Mouse (Mus musculus): ENCODE data around the gene Unc13b. TPM values are rescaled to one million over a fixed set of nuclear protein-coding genes. Genes with fewer than 3 reads are reported as not detected.

Unc13b gene
- polyA plus RNA-seq, 1 experiment, result 0.54 TPM

DNA sequence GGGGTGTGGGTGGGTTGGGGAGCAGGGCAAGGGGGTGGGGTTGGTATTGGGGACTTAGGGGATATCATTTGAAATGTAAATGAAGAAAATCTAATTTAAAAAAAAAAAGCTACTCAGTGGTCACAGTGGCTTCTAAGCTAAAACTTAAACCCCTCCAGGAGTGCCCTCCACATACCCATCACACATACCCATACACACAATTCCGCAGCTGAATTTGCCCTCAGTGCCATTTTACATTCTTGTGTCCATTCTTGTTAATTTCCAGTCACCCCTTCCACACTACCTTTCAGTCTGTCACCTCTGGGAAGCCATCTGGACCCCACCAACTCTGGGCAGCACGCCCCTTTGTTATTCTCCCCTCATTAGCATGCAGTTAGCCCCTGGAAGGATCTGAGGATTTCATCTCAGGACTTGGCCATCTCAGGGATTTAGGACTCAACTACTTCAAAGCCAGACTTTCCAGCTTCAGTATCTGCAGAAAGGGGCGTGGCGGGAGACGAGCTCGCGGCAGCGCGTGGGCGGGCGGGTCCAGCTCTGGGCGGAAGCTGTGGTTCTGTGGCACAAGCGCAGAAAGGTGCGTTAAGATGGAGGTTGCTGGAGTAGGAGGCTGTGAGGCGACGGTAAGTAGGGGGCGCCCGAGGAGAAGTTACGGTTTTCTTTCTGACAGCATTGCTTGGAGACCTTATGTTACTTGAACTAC lies 208.0 kb downstream of the Unc13b start, which contains the start of gene Atp8b5:
Gene Atp8b5, plus strand, starts transcription at position 537 of the 700 bp plus-strand sequence.
- Histone ChIP-seq H3K36me3 (replicated peaks; ENCODE audit: low read length) (no peaks in the 10 kb centered on the region), H3K4me1 (peaks cover 25% of the 10 kb centered on the region), H3K4me3 (replicated peaks) (peak within 1 kb of the TSS; percentile 89), H3K27me3 (replicated peaks) (peaks cover 12% of the 10 kb centered on the region), H3K9me3 (no peaks in the 10 kb centered on the region)
- TF ChIP-seq FLI1 (IDR thresholded peaks at IDR 0.05; ENCODE audit: low read length) (no peak), GATA1 (IDR thresholded peaks at IDR 0.05; ENCODE audit: borderline replicate concordance, low read length) (no peak)

DNA sequence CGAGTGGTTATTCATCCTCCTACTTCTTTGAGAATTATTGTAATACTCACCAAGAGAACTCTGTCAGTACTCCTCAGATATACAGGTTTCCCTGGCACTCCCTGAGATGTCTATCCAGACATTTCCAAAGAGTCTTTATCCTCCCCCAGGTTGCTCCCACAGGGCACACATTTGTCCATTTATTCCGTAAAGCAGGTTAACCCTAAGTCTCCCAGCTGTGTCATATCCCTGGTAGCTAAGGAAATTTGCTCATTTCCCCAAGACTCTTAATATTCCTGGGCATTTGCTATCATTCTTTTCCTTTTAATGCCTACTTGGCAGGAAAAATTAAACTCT lies 208.5 kb downstream of the Unc13b start:
- Histone ChIP-seq H3K4me3 (replicated peaks) (peak overlapping the region; percentile 89), H3K9me3 (no peaks in the 10 kb centered on the region), H3K36me3 (replicated peaks; ENCODE audit: low read length) (no peaks in the 10 kb centered on the region), H3K27me3 (replicated peaks) (peaks cover 12% of the 10 kb centered on the region), H3K4me1 (peaks cover 25% of the 10 kb centered on the region)
- TF ChIP-seq FLI1 (IDR thresholded peaks at IDR 0.05; ENCODE audit: low read length), result no peak
- TF ChIP-seq GATA1 (IDR thresholded peaks at IDR 0.05; ENCODE audit: borderline replicate concordance, low read length), result no peak

- TF ChIP-seq FLI1 (IDR thresholded peaks at IDR 0.05; ENCODE audit: low read length) (no peak), GATA1 (IDR thresholded peaks at IDR 0.05; ENCODE audit: borderline replicate concordance, low read length) (no peak)
- no peak overlapping the region for H3K4me3 ChIP-seq (replicated peaks)
- peaks cover 6% of the 10 kb centered on the region for H3K4me1 ChIP-seq
- no peaks in the 10 kb centered on the region for H3K27me3 ChIP-seq (replicated peaks)
- H3K9me3 ChIP-seq, result no peaks in the 10 kb centered on the region
- H3K36me3 ChIP-seq (replicated peaks; ENCODE audit: low read length), result no peaks in the 10 kb centered on the region
These were observed 226.7 kb downstream of the Unc13b start for GRCm38 (mm10) chr4:43285476-43285875.

DNA sequence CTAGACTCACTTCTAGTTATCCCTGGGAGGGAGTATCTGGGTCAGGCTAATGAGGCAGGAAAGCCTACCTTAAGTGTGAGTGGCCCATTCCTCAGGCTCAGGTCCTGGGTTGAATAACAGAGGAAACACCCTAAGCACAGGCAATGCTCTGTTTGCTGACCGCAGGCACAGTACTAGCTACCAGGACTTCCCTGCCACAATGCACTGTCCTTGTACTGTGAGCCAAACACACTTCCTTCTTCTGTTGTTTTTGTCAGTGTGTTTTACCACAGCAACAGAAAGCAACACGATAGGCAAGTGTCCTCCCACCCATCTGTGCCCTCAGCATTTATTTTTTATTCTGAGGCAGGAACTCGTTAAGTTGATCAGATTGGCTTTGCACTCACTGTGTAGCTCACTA lies 228.6 kb downstream of the Unc13b start:
- TF ChIP-seq GATA1 (IDR thresholded peaks at IDR 0.05; ENCODE audit: borderline replicate concordance, low read length), result no peak
- no peaks in the 10 kb centered on the region for H3K36me3 ChIP-seq (replicated peaks; ENCODE audit: low read length)
- H3K9me3 ChIP-seq, result no peaks in the 10 kb centered on the region
- H3K4me1 ChIP-seq, result peaks cover 4% of the 10 kb centered on the region; the same call in 1 of the 2 replicates
- H3K27me3 ChIP-seq (replicated peaks), result peaks cover 3% of the 10 kb centered on the region
- H3K4me3 ChIP-seq (replicated peaks), result no peak overlapping the region

- H3K36me3 ChIP-seq (replicated peaks; ENCODE audit: low read length), result no peaks in the 10 kb centered on the region
- peaks cover 11% of the 10 kb centered on the region for H3K27me3 ChIP-seq (replicated peaks)
- H3K4me3 ChIP-seq (replicated peaks), result no peak overlapping the region
- H3K9me3 ChIP-seq, result no peaks in the 10 kb centered on the region
- TF ChIP-seq GATA1 (IDR thresholded peaks at IDR 0.05; ENCODE audit: borderline replicate concordance, low read length), result no peak
- no peak for TF ChIP-seq FLI1 (IDR thresholded peaks at IDR 0.05; ENCODE audit: low read length)
- H3K4me1 ChIP-seq, result no peaks in the 10 kb centered on the region
These were observed 235.2 kb downstream of the Unc13b start for GRCm38 (mm10) chr4:43294001-43294400.

- peaks cover 24% of the 10 kb centered on the region for H3K4me1 ChIP-seq
- H3K4me3 ChIP-seq (replicated peaks), result no peak overlapping the region
- no peaks in the 10 kb centered on the region for H3K36me3 ChIP-seq (replicated peaks; ENCODE audit: low read length)
- TF ChIP-seq FLI1 (IDR thresholded peaks at IDR 0.05; ENCODE audit: low read length) (no peak), GATA1 (IDR thresholded peaks at IDR 0.05; ENCODE audit: borderline replicate concordance, low read length) (no peak)
- H3K9me3 ChIP-seq, result no peaks in the 10 kb centered on the region
- H3K27me3 ChIP-seq (replicated peaks), result peaks cover 17% of the 10 kb centered on the region
These were observed 251.1 kb downstream of the Unc13b start for GRCm38 (mm10) chr4:43309696-43310338.

Other genes with a start within 250 kb of the Unc13b start
- gene Fam205a1, start 205.1 kb upstream of the Unc13b start, polyA plus RNA-seq (2012; ENCODE audit: insufficient read depth, low replicate concordance), result 0.07 TPM in 1 of 2 replicates, not detected in the other
- gene Gm12394, start 202.2 kb upstream of the Unc13b start, polyA plus RNA-seq (2012; ENCODE audit: insufficient read depth, low replicate concordance), result not detected in 2 replicates
- not detected in 2 replicates for gene Fam205c, start 184.7 kb upstream of the Unc13b start, polyA plus RNA-seq (2012; ENCODE audit: insufficient read depth, low replicate concordance)
- gene Phf24, start 142.3 kb upstream of the Unc13b start, polyA plus RNA-seq (2012; ENCODE audit: insufficient read depth, low replicate concordance), result not detected in 2 replicates
- 0.77 TPM in 1 of 2 replicates, not detected in the other for gene Dnajb5, start 109.1 kb upstream of the Unc13b start, polyA plus RNA-seq (2012; ENCODE audit: insufficient read depth, low replicate concordance)
- gene 1700022I11Rik, start 89.3 kb upstream of the Unc13b start, polyA plus RNA-seq (2012; ENCODE audit: insufficient read depth, low replicate concordance), result not detected in 2 replicates
- gene Vcp, start 58.4 kb upstream of the Unc13b start, polyA plus RNA-seq (2012; ENCODE audit: insufficient read depth, low replicate concordance), result 15.0 and 56.2 TPM in 2 replicates
- 4.9 and 7.4 TPM in 2 replicates for gene Fancg, start 48.4 kb upstream of the Unc13b start, polyA plus RNA-seq (2012; ENCODE audit: insufficient read depth, low replicate concordance)
- gene Pigo, start 33.1 kb upstream of the Unc13b start, polyA plus RNA-seq (2012; ENCODE audit: insufficient read depth, low replicate concordance), result 2.7 and 7.6 TPM in 2 replicates
- 76.4 and 102 TPM in 2 replicates for gene Stoml2, start 27.2 kb upstream of the Unc13b start, polyA plus RNA-seq (2012; ENCODE audit: insufficient read depth, low replicate concordance)
- gene Fam214b, start 12.7 kb upstream of the Unc13b start, polyA plus RNA-seq (2012; ENCODE audit: insufficient read depth, low replicate concordance), result 79.7 and 92.7 TPM in 2 replicates
- not detected in 2 replicates for gene Atp8b5, start 208.2 kb downstream of the Unc13b start, polyA plus RNA-seq (2012; ENCODE audit: insufficient read depth, low replicate concordance)